8 mouse cellular contexts compared by ENCODE assay signal in the genomic region with DNA sequence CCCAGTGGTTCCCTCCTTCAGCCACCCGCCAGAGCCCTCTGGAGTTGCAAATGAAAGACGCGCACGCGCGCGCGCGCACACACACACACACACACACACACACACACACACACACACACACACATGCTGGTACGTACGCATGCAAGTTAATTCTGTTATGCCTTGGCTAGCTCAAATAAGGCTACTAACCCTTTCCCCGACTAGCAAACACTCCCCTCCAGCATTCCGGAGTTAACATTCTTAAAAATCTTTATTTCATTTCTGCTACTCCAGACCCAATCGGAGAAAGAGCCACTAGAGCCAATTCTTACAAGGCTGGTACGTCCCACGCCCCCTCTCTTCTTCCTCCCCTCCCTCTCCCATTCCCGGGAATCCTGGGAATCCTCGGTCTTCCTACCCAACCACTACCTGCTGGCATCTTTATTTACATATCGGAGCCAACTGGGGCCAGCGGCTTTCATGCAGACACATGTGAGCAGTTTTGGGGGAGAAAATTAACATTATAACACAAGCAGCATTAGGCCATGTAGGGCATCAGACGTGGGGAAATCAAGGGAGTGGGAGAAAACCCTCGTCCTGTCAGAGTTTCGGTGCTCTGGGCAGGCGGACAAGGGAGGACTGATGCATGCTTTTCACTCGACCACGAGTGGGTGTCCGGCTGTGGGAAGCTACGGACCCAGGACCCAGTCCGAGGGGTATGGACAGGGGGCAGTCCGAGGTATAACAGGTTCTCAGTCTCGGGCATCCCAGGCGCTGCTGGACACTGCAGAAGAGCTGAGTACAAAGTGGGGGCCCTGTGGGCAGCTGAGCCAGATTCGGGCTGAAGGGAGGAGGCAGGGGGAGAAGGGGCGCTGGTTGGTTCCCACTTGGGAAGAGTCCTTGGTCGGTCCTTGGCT. TPM values are rescaled to one million over a fixed set of nuclear protein-coding genes. Genes with fewer than 3 reads are reported as not detected.
DNase-seq lines count a peak whose midpoint lies in the region; ATAC-seq and TF ChIP-seq lines count a peak whose summit lies in the region.

No protein-coding gene starts in this region.

- H3K4me3 ChIP-seq in heart, embryonic 15.5 days: peak overlapping the region; percentile 44
- peak overlapping the region; percentile 37 for H3K4me3 ChIP-seq in forebrain, embryonic 16.5 days (replicated peaks; ENCODE audit: low read length)
- peak overlapping the region; percentile 30 for H3K4me3 ChIP-seq in liver, postnatal 0 days (ENCODE audit: low read depth, low read length)
- peak overlapping the region; percentile 32 for H3K4me3 ChIP-seq in stomach, postnatal 0 days (ENCODE audit: low read depth, low read length)

- no peak for TF ChIP-seq EP300 in liver, postnatal 0 days (IDR thresholded peaks at IDR 0.05; ENCODE audit: low read depth)
- TF ChIP-seq EP300 in stomach, postnatal 0 days (optimal IDR thresholded peaks at IDR 0.05): no peak

- DNase-seq in heart, postnatal 36 days: no peak
- DNase-seq in brain, adult 2 months (ENCODE audit: low read depth, low spot score): peak; percentile 83
- DNase-seq in liver, postnatal 0 days: no peak
- peak; percentile 52 for DNase-seq in stomach, postnatal 0 days (ENCODE audit: low spot score)
- DNase-seq in gastrocnemius, adult 8-10 months (ENCODE audit: low spot score in 2 of 2): no peak
- no peak for DNase-seq in urinary bladder, postnatal 10 days (ENCODE audit: low spot score)

- ATAC-seq in heart, embryonic 15.5 days (replicated peaks; ENCODE audit: insufficient number of reproducible peaks, insufficient read depth, low FRiP score, low read depth): no peak
- peak; percentile 67 for ATAC-seq in forebrain, embryonic 16.5 days
- ATAC-seq in liver, postnatal 0 days: no peak
- ATAC-seq in stomach, postnatal 0 days (ENCODE audit: low FRiP score, low TSS enrichment): peak; percentile 11; the same call in 1 of the 2 replicates

- H3K4me2 ChIP-seq in heart, embryonic 15.5 days: peak overlapping the region; percentile 67
- peak overlapping the region; percentile 61 for H3K4me2 ChIP-seq in forebrain, embryonic 16.5 days (ENCODE audit: low read length)
- peak overlapping the region; percentile 62 for H3K4me2 ChIP-seq in liver, postnatal 0 days (ENCODE audit: low read depth, low read length)
- H3K4me2 ChIP-seq in stomach, postnatal 0 days (replicated peaks; ENCODE audit: low read depth): peak overlapping the region; percentile 60

- no peak for TF ChIP-seq CTCF in liver, postnatal 0 days (IDR thresholded peaks at IDR 0.05; ENCODE audit: low read depth)
- TF ChIP-seq CTCF in stomach, postnatal 0 days (IDR thresholded peaks at IDR 0.05; ENCODE audit: low read depth): no peak

- H3K9me3 ChIP-seq in heart, embryonic 15.5 days (replicated peaks): no peaks in the 10 kb centered on the region
- H3K9me3 ChIP-seq in forebrain, embryonic 16.5 days (ENCODE audit: control insufficient read depth, low read length): no peaks in the 10 kb centered on the region
- no peaks in the 10 kb centered on the region for H3K9me3 ChIP-seq in liver, postnatal 0 days (ENCODE audit: low read length)
- no peaks in the 10 kb centered on the region for H3K9me3 ChIP-seq in stomach, postnatal 0 days (ENCODE audit: control insufficient read depth, low read length)

- no peak overlapping the region for H3K27ac ChIP-seq in heart, embryonic 15.5 days
- no peak overlapping the region for H3K27ac ChIP-seq in forebrain, embryonic 16.5 days (ENCODE audit: low read length)
- no peak overlapping the region for H3K27ac ChIP-seq in liver, postnatal 0 days (ENCODE audit: low read depth)
- 0 out of 2 replicates have a peak overlapping the region, but pooled peaks have one; percentile 13 for H3K27ac ChIP-seq in stomach, postnatal 0 days (replicated peaks)

- no peaks in the 10 kb centered on the region for H3K36me3 ChIP-seq in heart, embryonic 15.5 days
- H3K36me3 ChIP-seq in forebrain, embryonic 16.5 days (ENCODE audit: control insufficient read depth, insufficient read depth): no peaks in the 10 kb centered on the region
- no peaks in the 10 kb centered on the region for H3K36me3 ChIP-seq in liver, postnatal 0 days (replicated peaks; ENCODE audit: insufficient read depth, low read length)
- H3K36me3 ChIP-seq in stomach, postnatal 0 days (ENCODE audit: control insufficient read depth, insufficient read depth, low read length): no peaks in the 10 kb centered on the region

- peaks cover 20% of the 10 kb centered on the region for H3K4me1 ChIP-seq in heart, embryonic 15.5 days (replicated peaks)
- peaks cover 15% of the 10 kb centered on the region for H3K4me1 ChIP-seq in forebrain, embryonic 16.5 days (replicated peaks; ENCODE audit: control insufficient read depth, insufficient read depth, low read length)
- peaks cover 3% of the 10 kb centered on the region; the same call in 1 of the 2 replicates for H3K4me1 ChIP-seq in liver, postnatal 0 days (ENCODE audit: insufficient read depth)
- 0 out of 2 replicates have a peak, but pooled peaks cover 2% of the 10 kb centered on the region for H3K4me1 ChIP-seq in stomach, postnatal 0 days (replicated peaks; ENCODE audit: control insufficient read depth, insufficient read depth)

- H3K9ac ChIP-seq in heart, embryonic 15.5 days: peak overlapping the region; percentile 33; the same call in 1 of the 2 replicates
- H3K9ac ChIP-seq in forebrain, embryonic 16.5 days (replicated peaks; ENCODE audit: low read depth, low read length): peak overlapping the region; percentile 16
- H3K9ac ChIP-seq in liver, postnatal 0 days (replicated peaks): no peak overlapping the region
- no peak overlapping the region for H3K9ac ChIP-seq in stomach, postnatal 0 days (ENCODE audit: low read length)

- 5% methylated on average over 35 of the region's 35 CpGs for WGBS in heart, embryonic 15.5 days
- 5% methylated on average over 35 of the region's 35 CpGs for WGBS in forebrain, embryonic 16.5 days
- 13% methylated on average over 35 of the region's 35 CpGs for WGBS in liver, postnatal 0 days (ENCODE audit: insufficient replicate concordance)
- 8% methylated on average over 35 of the region's 35 CpGs for WGBS in stomach, postnatal 0 days

- no peaks in the 10 kb centered on the region for H3K27me3 ChIP-seq in heart, embryonic 15.5 days
- no peaks in the 10 kb centered on the region for H3K27me3 ChIP-seq in forebrain, embryonic 16.5 days (replicated peaks; ENCODE audit: control insufficient read depth, insufficient read depth, low read length)
- no peaks in the 10 kb centered on the region for H3K27me3 ChIP-seq in liver, postnatal 0 days (ENCODE audit: insufficient read depth, low read length)
- H3K27me3 ChIP-seq in stomach, postnatal 0 days (ENCODE audit: control insufficient read depth, insufficient read depth, low read length): no peaks in the 10 kb centered on the region

- intact Hi-C loops in heart, postnatal 36 days (cut with DNase I): no loop called here

RNA-seq across cellular contexts. Expression of gene Hebp2, which starts 3.7 kb away (rescaled TPM):
- 12.0 and 12.4 TPM in 2 replicates for polyA plus RNA-seq in heart, embryonic 15.5 days (2015; fragmentation: Nextera tagmentation; extraction: Ambion mirVana)
- total RNA-seq in heart, postnatal 36 days (2021): 1 to 10 TPM in 1 of 2 experiments, under 1 TPM in 1; 0.95 to 1.2 TPM
- polyA plus RNA-seq in forebrain, embryonic 16.5 days (2015; fragmentation: Nextera tagmentation; extraction: Ambion mirVana): 5.9 TPM in 2 replicates
- polyA plus RNA-seq in liver, postnatal 0 days (2015; fragmentation: Nextera tagmentation; extraction: Ambion mirVana): 1.0 and 1.4 TPM in 2 replicates
- 112 and 129 TPM in 2 replicates for polyA plus RNA-seq in stomach, postnatal 0 days (2015; fragmentation: Nextera tagmentation; extraction: Ambion mirVana)
- under 1 TPM; 0.27 to 0.44 (median 0.34) TPM for total RNA-seq in gastrocnemius, adult 8-10 months (2022)

Comparison
In these comparisons a context has a peak if more than half of its experiments do, and no peak if none do; other contexts are left out.
1. ATAC-seq: peak in forebrain, embryonic 16.5 days (single experiment) and stomach, postnatal 0 days (single experiment); none in heart, embryonic 15.5 days (single experiment) and liver, postnatal 0 days (single experiment).
2. H3K9ac ChIP-seq: peak in heart, embryonic 15.5 days (single experiment) and forebrain, embryonic 16.5 days (single experiment); none in liver, postnatal 0 days (single experiment) and stomach, postnatal 0 days (single experiment).
3. DNase-seq: peak in brain, adult 2 months (single experiment) and stomach, postnatal 0 days (single experiment); none in heart, postnatal 36 days (0 of 2), liver, postnatal 0 days (single experiment), gastrocnemius, adult 8-10 months (0 of 2) and urinary bladder, postnatal 10 days (single experiment).
4. Peak in every context shown above with its lines, with median percentiles within 50 percentile points of each other: H3K4me2 ChIP-seq and H3K4me3 ChIP-seq.